Comparison of ENCODE assay signal across 36 mouse cellular contexts in genomic region chr11:30838793-30839192, GRCm38 (mm10). TPM values are rescaled to one million over a fixed set of nuclear protein-coding genes. Genes with fewer than 3 reads are reported as not detected.
"Had no signal": no experiment of that assay in that cellular context is flagged by ENCODE, and none has a peak within 500 bp of the region (broad histone marks: within the 10 kb centered on the region; RNA-seq: fewer than 3 reads in every experiment).

No protein-coding gene starts in this region.

- H3K9ac ChIP-seq: limb, embryonic 12.5 days; limb, embryonic 13.5 days; limb, embryonic 15.5 days; liver, embryonic 12.5 days; liver, embryonic 13.5 days; liver, embryonic 14.5 days; liver, embryonic 15.5 days; liver, postnatal 0 days; lung, embryonic 14.5 days; lung, embryonic 15.5 days; midbrain, embryonic 12.5 days; midbrain, embryonic 13.5 days; midbrain, embryonic 15.5 days; neural tube, embryonic 12.5 days; neural tube, embryonic 13.5 days had no signal

- H3K27ac ChIP-seq: limb, embryonic 10.5 days; limb, embryonic 12.5 days; limb, embryonic 13.5 days; limb, embryonic 15.5 days; liver, embryonic 12.5 days; liver, embryonic 13.5 days; liver, embryonic 14.5 days; liver, embryonic 15.5 days; lung, embryonic 15.5 days; macrophage; midbrain, embryonic 10.5 days; midbrain, embryonic 12.5 days; midbrain, embryonic 13.5 days; midbrain, embryonic 15.5 days; neural tube, embryonic 12.5 days; neural tube, embryonic 13.5 days had no signal

- ATAC-seq: liver, embryonic 12.5 days; liver, postnatal 0 days; lung, postnatal 0 days; midbrain, embryonic 13.5 days; midbrain, embryonic 15.5 days; midbrain, embryonic 16.5 days had no signal

- DNase-seq: left cerebral cortex, postnatal 4 days; liver; liver, embryonic 13.5 days; liver, postnatal 0 days; lung, adult 18-20 months; lung, adult 2 months; lung, embryonic 14.5 days; lung, postnatal 10 days; lung, postnatal 14 days; lung, postnatal 36 days; lung, postnatal 4 days; midbrain, embryonic 14.5 days had no signal

- H3K27me3 ChIP-seq: limb, embryonic 12.5 days; limb, embryonic 13.5 days; limb, embryonic 15.5 days; liver, embryonic 12.5 days; liver, embryonic 13.5 days; liver, embryonic 15.5 days; lung, embryonic 15.5 days; megakaryocyte, embryonic 14.5 days; midbrain, embryonic 12.5 days; midbrain, embryonic 13.5 days; midbrain, embryonic 15.5 days; neural tube, embryonic 12.5 days; neural tube, embryonic 13.5 days had no signal

- H3K4me3 ChIP-seq: limb, embryonic 10.5 days; limb, embryonic 12.5 days; limb, embryonic 13.5 days; limb, embryonic 15.5 days; liver, embryonic 12.5 days; liver, embryonic 13.5 days; liver, embryonic 15.5 days; lung, embryonic 15.5 days; megakaryocyte, embryonic 14.5 days; midbrain, embryonic 10.5 days; midbrain, embryonic 12.5 days; midbrain, embryonic 13.5 days; midbrain, embryonic 15.5 days; myocyte; neural tube, embryonic 12.5 days; neural tube, embryonic 13.5 days had no signal

- H3K4me1 ChIP-seq: limb, embryonic 10.5 days; limb, embryonic 12.5 days; limb, embryonic 13.5 days; limb, embryonic 15.5 days; liver, embryonic 12.5 days; liver, embryonic 13.5 days; liver, embryonic 15.5 days; lung, embryonic 15.5 days; megakaryocyte, embryonic 14.5 days; midbrain, embryonic 10.5 days; midbrain, embryonic 12.5 days; midbrain, embryonic 13.5 days; midbrain, embryonic 15.5 days; neural tube, embryonic 12.5 days; neural tube, embryonic 13.5 days had no signal

- H3K9me3 ChIP-seq: limb, embryonic 10.5 days; limb, embryonic 12.5 days; limb, embryonic 13.5 days; limb, embryonic 15.5 days; liver, embryonic 12.5 days; liver, embryonic 13.5 days; liver, embryonic 15.5 days; lung, embryonic 15.5 days; megakaryocyte, embryonic 14.5 days; midbrain, embryonic 10.5 days; midbrain, embryonic 12.5 days; midbrain, embryonic 13.5 days; midbrain, embryonic 15.5 days; neural tube, embryonic 12.5 days; neural tube, embryonic 13.5 days had no signal

RNA-seq across cellular contexts. Expression of gene Gpr75, which starts 46.4 kb away (rescaled TPM):
- total RNA-seq: liver, adult 2 months; megakaryocyte progenitor cell, adult 5-6 weeks; megakaryocyte, adult 5-6 weeks; monocyte, adult 5-6 weeks had no signal
- polyA plus RNA-seq: liver, embryonic 11.5 days; liver, embryonic 12.5 days; liver, postnatal 0 days; macrophage; myocyte had no signal
